Mouse (Mus musculus) left cerebral cortex, adult 6 months (tissue): ENCODE data around the gene Gm21319. TPM values are rescaled to one million over a fixed set of nuclear protein-coding genes. Genes with fewer than 3 reads are reported as not detected.

Source experiments
- long read RNA-seq, 2 experiments: library from polyadenylated mRNA; unstranded; transcript quantifications; one replicate each; pipeline ENCODE4 v2.0.0; 2019 to 2020
- polyA plus RNA-seq: library from polyadenylated mRNA; unstranded; fragments of <200 nt; fragmentation: Nextera tagmentation; gene quantifications from 2 replicates; pipeline ENCODE4 v1.2.3, GENCODE M21; 2021

Gene Gm21319
- not detected in 2 replicates for polyA plus RNA-seq
- long read RNA-seq, experiment 1, result 0 reads
- long read RNA-seq, experiment 2, result 0 reads

DNA sequence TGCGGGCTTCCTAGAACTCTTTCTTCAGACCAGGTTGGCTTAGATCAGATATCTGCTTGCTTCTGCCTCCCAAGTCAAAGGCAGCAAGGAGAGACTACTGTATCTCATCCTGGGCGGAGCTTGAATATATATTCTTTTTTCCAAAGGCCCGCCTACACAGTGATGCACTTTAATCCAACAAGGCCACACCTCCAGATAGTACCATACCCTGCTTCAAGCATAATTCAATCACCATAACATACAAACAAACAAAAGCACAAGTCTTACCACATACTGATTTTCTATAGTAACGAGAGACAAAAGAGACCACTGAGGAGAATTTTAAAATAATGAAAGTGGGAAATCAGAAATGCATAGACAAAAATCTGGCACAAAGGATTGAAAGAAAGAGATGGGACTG, at the start of gene Gm21319:
Gene Gm21319, minus strand, starts transcription at position 101 of the 400 bp plus-strand sequence.

DNA sequence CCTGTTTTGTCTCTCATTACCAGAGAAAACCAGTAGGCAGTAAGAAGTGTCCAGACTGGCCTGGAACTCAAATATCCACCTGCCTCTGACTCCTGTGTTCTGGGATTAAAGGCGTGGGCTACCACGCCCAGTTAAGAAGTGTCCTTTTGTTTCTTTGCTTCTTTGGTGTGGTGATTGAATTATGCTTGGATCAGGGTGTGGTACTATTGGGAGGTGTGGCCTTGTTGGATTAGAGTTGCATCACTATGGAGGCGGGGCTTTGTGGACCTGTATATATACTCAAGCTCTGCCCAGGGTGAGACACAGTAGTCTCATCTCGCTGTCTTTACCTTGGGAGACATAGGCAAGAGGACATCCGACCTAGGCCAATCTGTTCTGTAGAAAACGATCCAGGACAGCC, 40.7 kb upstream of the Gm21319 start, which contains the start of gene BB287469:
Gene BB287469, plus strand, starts transcription at position 301 of the 400 bp plus-strand sequence.

DNA sequence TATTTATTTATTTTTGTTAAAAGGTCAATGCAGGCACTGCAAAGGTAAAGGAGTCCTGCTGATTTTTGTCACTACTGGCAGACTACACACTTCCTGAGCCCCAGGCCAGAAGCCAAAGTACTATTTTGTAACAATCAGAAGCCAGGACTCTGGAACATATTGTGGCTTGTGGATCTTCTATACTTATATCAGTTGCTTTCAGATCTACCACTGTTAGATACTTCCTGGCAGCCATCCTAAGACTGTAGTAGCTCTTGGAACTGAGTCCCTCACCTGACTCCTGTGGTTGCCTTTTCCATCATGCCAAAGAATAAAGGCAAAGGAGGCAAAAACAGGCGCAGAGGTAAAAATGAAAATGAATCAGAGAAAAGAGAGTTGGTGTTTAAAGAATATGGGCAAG, 19.7 kb upstream of the Gm21319 start, which contains the start of gene Gm21936:
Gene Gm21936, plus strand, starts transcription at position 301 of the 400 bp plus-strand sequence.

Other genes with a start within 250 kb of the Gm21319 start
- not detected in 2 replicates for gene Oog1, start 173.1 kb downstream of the Gm21319 start, polyA plus RNA-seq
- gene Gm4027, start 156.9 kb downstream of the Gm21319 start, polyA plus RNA-seq, result not detected in 2 replicates
- not detected in 2 replicates for gene Gm16381, start 131.1 kb downstream of the Gm21319 start, polyA plus RNA-seq
- gene Gm21936, start 19.8 kb upstream of the Gm21319 start, polyA plus RNA-seq, result not detected in 2 replicates
- gene BB287469, start 40.8 kb upstream of the Gm21319 start, polyA plus RNA-seq, result not detected in 2 replicates
- not detected in 2 replicates for gene Gm2001, start 66.6 kb upstream of the Gm21319 start, polyA plus RNA-seq
- gene Gm2016, start 98.3 kb upstream of the Gm21319 start, polyA plus RNA-seq, result not detected in 2 replicates
- not detected in 2 replicates for gene Gm2022, start 119.6 kb upstream of the Gm21319 start, polyA plus RNA-seq
- not detected in 2 replicates for gene Gm2035, start 144.1 kb upstream of the Gm21319 start, polyA plus RNA-seq
- not detected in 2 replicates for gene Gm2042, start 178.3 kb upstream of the Gm21319 start, polyA plus RNA-seq
- gene Gm2075, start 236.1 kb upstream of the Gm21319 start, polyA plus RNA-seq, result not detected in 2 replicates
- gene Gm6803, start 243.0 kb upstream of the Gm21319 start, polyA plus RNA-seq, result not detected in 2 replicates